Mouse (Mus musculus): Measurements from ENCODE around the gene Dtd1. TPM values are rescaled to one million over a fixed set of nuclear protein-coding genes. Genes with fewer than 3 reads are reported as not detected.

The Dtd1 gene
- total RNA-seq, 2 experiments from 2014 or later, result 65.0 to 68.2 TPM

GRCm38 (mm10) chr2:144764116-144764788 lies 164.6 kb downstream of the Dtd1 start:
- DNase-seq (ENCODE audit: low spot score in 2 of 2), result no peak

GRCm38 (mm10) chr2:144765219-144765618 lies 165.5 kb downstream of the Dtd1 start:
- DNase-seq (ENCODE audit: low spot score in 2 of 2), result no peak

GRCm38 (mm10) chr2:144768375-144769117 lies 168.8 kb downstream of the Dtd1 start:
- DNase-seq (ENCODE audit: low spot score in 2 of 2), result no peak

- no peak for DNase-seq (ENCODE audit: low spot score in 2 of 2)
These were observed 169.4 kb downstream of the Dtd1 start for GRCm38 (mm10) chr2:144769118-144769496.

- no peak for DNase-seq (ENCODE audit: low spot score in 2 of 2)
These were observed 169.9 kb downstream of the Dtd1 start for GRCm38 (mm10) chr2:144769556-144769955.

GRCm38 (mm10) chr2:144770452-144770941 lies 170.8 kb downstream of the Dtd1 start:
- DNase-seq (ENCODE audit: low spot score in 2 of 2), result no peak

GRCm38 (mm10) chr2:144771841-144772240 lies 172.1 kb downstream of the Dtd1 start:
- no peak for DNase-seq (ENCODE audit: low spot score in 2 of 2)

GRCm38 (mm10) chr2:144774636-144775160 lies 175.0 kb downstream of the Dtd1 start:
- DNase-seq (ENCODE audit: low spot score in 2 of 2), result no peak

GRCm38 (mm10) chr2:144775626-144776025 lies 175.9 kb downstream of the Dtd1 start:
- DNase-seq (ENCODE audit: low spot score in 2 of 2), result no peak

GRCm38 (mm10) chr2:144779263-144779662 lies 179.6 kb downstream of the Dtd1 start:
- DNase-seq (ENCODE audit: low spot score in 2 of 2), result no peak

GRCm38 (mm10) chr2:144780731-144781130 lies 181.0 kb downstream of the Dtd1 start:
- no peak for DNase-seq (ENCODE audit: low spot score in 2 of 2)

- DNase-seq (ENCODE audit: low spot score in 2 of 2), result no peak
These were observed 182.2 kb downstream of the Dtd1 start for GRCm38 (mm10) chr2:144781871-144782270.

- DNase-seq (ENCODE audit: low spot score in 2 of 2), result no peak
These were observed 182.8 kb downstream of the Dtd1 start for GRCm38 (mm10) chr2:144782481-144782880.

- no peak for DNase-seq (ENCODE audit: low spot score in 2 of 2)
These were observed 183.5 kb downstream of the Dtd1 start for GRCm38 (mm10) chr2:144783190-144783589.

- no peak for DNase-seq (ENCODE audit: low spot score in 2 of 2)
These were observed 184.1 kb downstream of the Dtd1 start for GRCm38 (mm10) chr2:144783831-144784230.

GRCm38 (mm10) chr2:144791671-144792294 lies 192.1 kb downstream of the Dtd1 start:
- DNase-seq (ENCODE audit: low spot score in 2 of 2), result peak; percentile 35 to 37

GRCm38 (mm10) chr2:144797515-144797914 lies 197.8 kb downstream of the Dtd1 start:
- no peak for DNase-seq (ENCODE audit: low spot score in 2 of 2)

GRCm38 (mm10) chr2:144807766-144808754 lies 208.4 kb downstream of the Dtd1 start:
- no peak for DNase-seq (ENCODE audit: low spot score in 2 of 2)
